Mouse (Mus musculus): ENCODE data around the gene Ier5l. TPM values are rescaled to one million over a fixed set of nuclear protein-coding genes. Genes with fewer than 3 reads are reported as not detected.

Ier5l gene
- total RNA-seq (2021): 10 to 100 TPM; 16.0 to 18.4 TPM

GRCm38 (mm10) chr2:30474039-30474438 is at the start of gene Ier5l:
Gene Ier5l (minus strand): TSS chr2:30474219.
- DNase-seq (ENCODE audit: low spot score in 2 of 2): peak; percentile 94 to 97
- intact Hi-C loops (cut with DNase I): loop anchor here (5.0 kb wide), 3 partner anchors 183 to 218 kb away; no protein-coding TSS in a partner anchor

- intact Hi-C loops (cut with DNase I): no loop called here
- DNase-seq (ENCODE audit: low spot score in 2 of 2): no peak
These were observed 49.7 kb upstream of the Ier5l start for GRCm38 (mm10) chr2:30523727-30524126.

GRCm38 (mm10) chr2:30510711-30511380 is 36.8 kb upstream of the Ier5l start:
- intact Hi-C loops (cut with DNase I): no loop called here

GRCm38 (mm10) chr2:30507138-30507727 is 33.2 kb upstream of the Ier5l start:
- intact Hi-C loops (cut with DNase I): no loop called here
- no peak for DNase-seq (ENCODE audit: low spot score in 2 of 2)

More at GRCm38 (mm10) chr2:30510711-30511380, 36.8 kb upstream of the Ier5l start:
- DNase-seq (ENCODE audit: low spot score in 2 of 2): peak in 1 of 2 experiments; percentile 13

- peak; percentile 83 to 93 for DNase-seq (ENCODE audit: low spot score in 2 of 2)
- intact Hi-C loops (cut with DNase I): loop anchor here (5.0 kb wide), 1 partner anchor 88 kb away; no protein-coding TSS in a partner anchor
These were observed 29.9 kb upstream of the Ier5l start for GRCm38 (mm10) chr2:30503677-30504621.

GRCm38 (mm10) chr2:30501701-30502100 is 27.7 kb upstream of the Ier5l start:
- DNase-seq (ENCODE audit: low spot score in 2 of 2): no peak
- intact Hi-C loops (cut with DNase I): loop anchor here (5.0 kb wide), 1 partner anchor 91 kb away; no protein-coding TSS in a partner anchor

- intact Hi-C loops (cut with DNase I): no loop called here
- DNase-seq (ENCODE audit: low spot score in 2 of 2): peak; percentile 61 to 72
These were observed 22.2 kb upstream of the Ier5l start for GRCm38 (mm10) chr2:30495909-30496861.

GRCm38 (mm10) chr2:30495000-30495908 is 21.2 kb upstream of the Ier5l start:
- intact Hi-C loops (cut with DNase I): no loop called here
- no peak for DNase-seq (ENCODE audit: low spot score in 2 of 2)

GRCm38 (mm10) chr2:30490384-30490783 is 16.4 kb upstream of the Ier5l start:
- DNase-seq (ENCODE audit: low spot score in 2 of 2): no peak
- intact Hi-C loops (cut with DNase I): no loop called here

GRCm38 (mm10) chr2:30487597-30487996 is 13.6 kb upstream of the Ier5l start:
- DNase-seq (ENCODE audit: low spot score in 2 of 2): no peak
- intact Hi-C loops (cut with DNase I): no loop called here

GRCm38 (mm10) chr2:30478526-30478925 is 4.5 kb upstream of the Ier5l start:
- no peak for DNase-seq (ENCODE audit: low spot score in 2 of 2)
- intact Hi-C loops (cut with DNase I): no loop called here

GRCm38 (mm10) chr2:30476241-30476640 is 2.2 kb upstream of the Ier5l start:
- DNase-seq (ENCODE audit: low spot score in 2 of 2): no peak
- intact Hi-C loops (cut with DNase I): no loop called here

- no peak for DNase-seq (ENCODE audit: low spot score in 2 of 2)
- intact Hi-C loops (cut with DNase I): no loop called here
These were observed 1.4 kb upstream of the Ier5l start for GRCm38 (mm10) chr2:30475457-30475856.

- intact Hi-C loops (cut with DNase I): loop anchor here (5.0 kb wide), 3 partner anchors 183 to 218 kb away; no protein-coding TSS in a partner anchor
- DNase-seq (ENCODE audit: low spot score in 2 of 2): no peak
These were observed 757 bp upstream of the Ier5l start for GRCm38 (mm10) chr2:30474776-30475175.

GRCm38 (mm10) chr2:30473431-30474031 is 488 bp downstream of the Ier5l start:
- DNase-seq (ENCODE audit: low spot score in 2 of 2): peak in 1 of 2 experiments; percentile 73
- intact Hi-C loops (cut with DNase I): loop anchor here (1.0 to 5.0 kb wide), 6 partner anchors 71 to 245 kb away; no protein-coding TSS in a partner anchor

- intact Hi-C loops (cut with DNase I): loop anchor here (1.0 to 5.0 kb wide), 6 partner anchors 72 to 246 kb away; no protein-coding TSS in a partner anchor
- peak in 1 of 2 experiments; percentile 50 for DNase-seq (ENCODE audit: low spot score in 2 of 2)
These were observed 1.2 kb downstream of the Ier5l start for GRCm38 (mm10) chr2:30472731-30473351.
